Mouse (Mus musculus) T-helper 17 cell (primary cell): Measurements from ENCODE around the gene Tnnt2.

Source experiments
- in situ Hi-C, 2 experiments: fragments of 300-600 bp; cut with MboI, MseI; formaldehyde crosslinking; loops; 1 replicate in 1 of 2; 2 replicates in 1 of 2; pipeline ENCODE4 v1.15.1; 2025; ENCODE audit warnings: high pct_unique_total_duplicates in 2 of 2

Gene Tnnt2

GRCm38 (mm10) chr1:135855344-135855687, 19.2 kb downstream of the Tnnt2 start:
- in situ Hi-C loops, result no loop called here

DNA sequence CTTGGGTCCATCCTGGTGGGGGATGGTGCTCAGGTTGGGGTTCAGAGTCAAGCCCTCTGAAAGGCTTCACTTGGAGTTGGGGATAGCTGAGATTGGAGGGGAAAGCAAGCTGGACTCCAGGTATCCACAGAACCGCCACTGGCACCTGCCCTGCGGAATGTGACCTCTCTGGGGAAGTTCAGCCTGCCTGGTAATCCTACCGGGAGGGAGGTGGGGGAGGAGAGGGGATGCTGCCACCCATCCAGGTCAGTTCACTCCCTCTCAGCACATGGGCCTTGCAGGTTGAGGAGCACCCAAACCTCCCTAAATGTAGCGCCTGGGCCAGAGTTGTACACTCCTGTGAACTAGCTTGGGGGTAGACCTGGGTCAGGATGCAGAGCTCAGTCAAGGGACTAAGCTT, 19.9 kb downstream of the Tnnt2 start:
- in situ Hi-C loops, result no loop called here

DNA sequence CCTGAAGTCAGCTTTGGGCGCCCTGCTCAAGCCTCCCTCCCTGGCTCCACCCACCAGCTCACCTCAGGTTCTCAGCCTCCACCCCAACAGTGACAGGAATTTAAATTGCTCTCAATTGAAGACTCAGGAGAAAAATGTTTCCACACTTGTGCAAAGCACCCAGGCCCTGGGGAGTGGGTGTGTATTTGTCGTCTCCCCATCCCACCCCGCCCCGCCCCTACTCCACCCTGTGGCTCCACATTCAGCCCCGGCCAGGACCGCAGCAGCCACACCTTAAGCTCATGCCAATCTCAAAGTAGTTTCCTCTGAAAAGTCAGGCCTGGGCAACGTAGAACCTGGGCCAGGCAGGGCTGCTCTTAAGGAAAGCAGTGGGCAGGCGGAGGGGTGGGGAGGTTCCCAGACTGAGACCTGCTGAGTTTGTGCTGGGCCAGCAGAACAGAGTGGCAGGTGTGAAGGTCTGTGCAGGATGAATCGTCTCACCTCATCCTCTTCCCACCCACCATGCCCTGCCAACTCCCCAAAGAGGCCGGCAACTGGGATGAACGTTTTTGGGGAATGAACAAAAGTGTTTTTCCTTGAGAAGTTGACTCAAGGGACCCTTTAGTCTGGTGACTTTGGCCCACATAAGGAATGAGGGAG, 21.1 kb downstream of the Tnnt2 start:
- in situ Hi-C loops, result no loop called here

GRCm38 (mm10) chr1:135858533-135858932, 22.4 kb downstream of the Tnnt2 start:
- in situ Hi-C loops, result no loop called here

GRCm38 (mm10) chr1:135861091-135861490, 24.9 kb downstream of the Tnnt2 start:
- in situ Hi-C loops, result no loop called here

GRCm38 (mm10) chr1:135861980-135862552, 25.9 kb downstream of the Tnnt2 start:
- in situ Hi-C loops, result no loop called here

DNA sequence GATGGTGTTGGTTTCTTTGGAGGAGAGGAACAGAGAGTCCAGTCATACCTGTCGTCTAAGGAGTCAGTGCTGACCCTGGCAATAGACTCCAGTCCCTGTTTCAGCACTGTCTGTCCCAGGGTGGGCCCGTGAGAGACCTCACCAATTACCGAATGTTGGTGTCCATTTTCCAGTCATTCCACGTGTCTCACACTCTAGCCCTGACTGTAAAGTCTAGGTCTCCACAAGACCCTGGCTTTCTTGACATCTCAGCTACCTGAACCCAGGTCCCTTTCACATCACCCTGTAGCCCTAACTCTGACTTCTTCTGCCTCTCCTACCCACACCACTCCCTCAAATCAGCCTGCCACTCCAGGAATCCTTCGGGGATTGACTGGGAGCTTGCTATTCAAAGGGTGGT, 26.4 kb downstream of the Tnnt2 start:
- in situ Hi-C loops, result no loop called here

- in situ Hi-C loops, result no loop called here
Measured at GRCm38 (mm10) chr1:135863786-135864335, 27.7 kb downstream of the Tnnt2 start.

DNA sequence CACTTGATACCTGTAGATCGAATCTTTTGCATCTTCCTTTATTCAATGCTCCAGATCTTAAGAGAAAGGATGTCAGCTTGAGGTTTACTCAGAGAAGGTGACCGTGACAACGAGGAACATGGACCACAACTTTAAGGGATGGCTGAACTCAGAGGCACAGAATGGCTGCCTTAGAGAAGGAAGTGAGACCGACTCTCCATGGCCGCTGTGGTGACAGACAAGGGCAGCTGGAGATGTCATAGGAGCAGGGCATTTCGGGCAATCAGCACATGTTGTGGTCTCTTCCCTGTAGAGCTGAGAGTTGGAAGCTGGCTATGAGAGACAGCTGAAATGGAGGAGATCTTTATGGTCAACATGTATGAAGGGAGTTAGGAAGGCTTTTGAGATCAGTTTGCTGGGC, 28.7 kb downstream of the Tnnt2 start:
- in situ Hi-C loops, result loop anchor here (5.0 kb wide), 2 partner anchors 77 to 82 kb away; no protein-coding TSS in a partner anchor

DNA sequence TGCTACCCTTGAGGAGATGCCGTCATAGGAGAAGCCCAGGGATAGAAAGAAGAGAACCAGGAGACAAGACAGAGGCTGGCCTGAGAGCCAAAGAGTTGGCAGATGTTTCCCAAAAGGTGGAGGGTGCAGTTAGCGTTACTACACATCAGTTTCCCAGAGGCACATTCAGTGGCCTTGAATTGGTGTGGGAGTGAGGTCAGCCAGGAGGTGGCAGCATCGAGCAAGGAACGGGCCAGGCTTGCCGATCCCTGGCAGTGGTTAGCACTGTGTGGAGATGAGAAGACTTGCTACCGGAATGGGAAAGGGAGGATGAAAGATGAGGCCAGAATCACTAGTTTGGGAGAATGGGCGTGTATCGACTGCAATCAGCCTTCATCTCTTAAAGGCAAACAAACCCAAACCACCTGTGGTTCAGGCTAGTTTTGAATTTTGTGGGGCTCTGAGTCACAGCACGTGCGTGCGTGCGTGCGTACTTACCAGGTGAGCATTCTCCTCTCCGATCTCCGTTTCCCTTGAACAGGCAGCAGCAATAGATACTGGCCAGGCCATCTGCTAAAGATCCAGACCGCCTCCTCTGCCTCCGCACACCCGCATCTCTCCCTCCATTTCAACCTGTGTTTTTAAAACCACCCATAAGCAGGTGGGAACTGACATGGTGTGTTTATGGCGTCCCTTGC, 29.5 kb downstream of the Tnnt2 start:
- in situ Hi-C loops, result loop anchor here (5.0 kb wide), 2 partner anchors 77 to 82 kb away; no protein-coding TSS in a partner anchor

DNA sequence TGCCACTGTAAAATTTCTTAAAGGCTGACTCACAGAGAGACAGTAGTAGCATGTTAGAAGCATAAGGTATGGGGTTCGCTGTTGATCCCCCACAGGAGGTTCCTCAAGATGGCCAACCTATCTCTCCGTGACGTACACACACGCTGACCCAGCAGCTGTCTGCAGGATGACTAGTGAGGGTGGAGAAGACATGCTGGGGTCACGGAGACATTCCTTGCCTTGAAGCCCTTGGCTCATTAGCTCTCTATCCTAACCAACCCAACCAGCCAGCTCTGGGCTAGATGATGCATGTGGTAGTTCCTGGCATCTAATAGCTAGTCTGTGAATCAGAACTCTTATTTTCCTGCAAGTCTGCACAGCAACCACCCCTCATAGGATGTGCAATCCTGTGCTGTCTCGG, 32.4 kb downstream of the Tnnt2 start:
- in situ Hi-C loops, result loop anchor here (5.0 kb wide), 2 partner anchors 74 to 79 kb away; no protein-coding TSS in a partner anchor

GRCm38 (mm10) chr1:135872991-135873390, 36.8 kb downstream of the Tnnt2 start:
- in situ Hi-C loops, result no loop called here

DNA sequence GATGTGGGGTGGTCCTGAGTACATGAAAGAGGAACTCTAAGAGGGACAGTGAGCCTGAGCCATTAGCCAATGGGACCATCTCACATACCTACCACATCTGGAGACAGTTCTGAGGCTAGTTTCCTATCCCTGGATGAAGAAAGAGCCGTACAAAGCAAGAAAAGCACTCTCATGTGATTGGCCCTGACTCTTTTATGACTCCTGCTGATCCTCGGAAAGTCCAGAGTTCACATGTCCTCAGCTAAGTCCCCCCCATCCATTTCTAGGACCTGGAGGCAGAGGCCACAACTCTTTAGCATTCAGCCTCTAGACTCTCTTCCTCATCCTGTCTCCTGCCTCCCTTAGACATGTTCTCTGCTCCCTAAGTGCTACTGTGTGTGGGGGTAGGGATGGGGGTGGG, 41.1 kb downstream of the Tnnt2 start:
- in situ Hi-C loops, result no loop called here

- in situ Hi-C loops, result no loop called here
Measured at GRCm38 (mm10) chr1:135882385-135883109, 46.4 kb downstream of the Tnnt2 start.

DNA sequence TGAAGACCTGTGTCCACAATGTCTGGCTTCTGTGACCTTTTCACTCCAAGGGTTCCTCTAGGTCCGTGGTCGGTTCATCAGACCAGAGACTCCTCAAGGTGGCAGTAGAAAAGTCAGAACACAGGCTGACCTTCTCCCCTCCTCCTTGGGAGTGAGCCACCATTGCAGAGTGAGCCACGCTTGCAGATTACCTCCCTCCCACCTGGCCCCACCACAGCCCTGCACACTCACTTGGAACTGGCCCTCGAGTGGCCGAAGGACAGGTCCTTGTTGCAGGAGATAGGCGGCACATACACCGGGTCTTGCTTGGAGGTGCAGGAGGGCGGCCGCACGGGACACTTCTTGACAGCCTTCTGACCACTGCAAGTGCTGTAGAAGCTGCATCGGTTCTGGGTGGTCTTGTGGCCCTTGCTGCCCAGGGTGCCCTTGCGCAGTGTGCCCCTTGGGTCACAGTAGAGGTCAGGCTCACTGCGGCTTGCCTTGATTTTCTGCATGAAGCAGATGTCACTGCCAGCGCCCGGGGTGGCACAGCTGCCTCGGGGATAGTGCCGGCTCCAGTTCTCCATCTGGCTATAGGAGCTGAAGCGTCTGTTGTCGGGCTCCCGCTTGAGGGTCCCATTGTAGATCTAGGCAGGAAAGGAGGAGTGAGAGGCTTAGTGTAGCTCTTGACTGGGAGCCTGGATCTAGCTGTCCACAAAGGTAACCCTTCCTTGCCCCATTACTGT, 53.5 kb downstream of the Tnnt2 start:
- in situ Hi-C loops, result no loop called here

- in situ Hi-C loops, result no loop called here
Measured at GRCm38 (mm10) chr1:135891424-135892216, 55.5 kb downstream of the Tnnt2 start.

- in situ Hi-C loops, result no loop called here
Measured at GRCm38 (mm10) chr1:135892233-135892632, 56.1 kb downstream of the Tnnt2 start.

DNA sequence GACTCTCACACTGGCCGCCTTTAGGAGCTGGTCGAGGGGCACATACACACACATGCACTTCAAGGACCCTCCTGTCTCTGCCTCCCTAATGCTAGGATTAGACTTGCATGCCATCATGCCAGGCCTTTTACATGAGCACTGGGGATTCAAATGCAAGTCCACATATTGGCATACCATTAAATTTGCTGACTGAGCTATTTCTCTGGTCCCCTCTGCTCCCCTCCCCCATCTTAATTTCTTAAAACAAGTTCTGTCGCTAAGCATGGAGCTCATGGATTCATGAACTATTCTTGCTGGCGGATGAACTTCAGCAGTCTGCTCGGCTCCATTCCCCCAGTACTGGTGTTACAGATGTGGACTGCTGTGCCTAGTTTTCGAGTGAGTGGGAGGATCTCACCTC, 56.6 kb downstream of the Tnnt2 start:
- in situ Hi-C loops, result no loop called here

- in situ Hi-C loops, result no loop called here
Measured at GRCm38 (mm10) chr1:135893377-135893776, 57.2 kb downstream of the Tnnt2 start.

DNA sequence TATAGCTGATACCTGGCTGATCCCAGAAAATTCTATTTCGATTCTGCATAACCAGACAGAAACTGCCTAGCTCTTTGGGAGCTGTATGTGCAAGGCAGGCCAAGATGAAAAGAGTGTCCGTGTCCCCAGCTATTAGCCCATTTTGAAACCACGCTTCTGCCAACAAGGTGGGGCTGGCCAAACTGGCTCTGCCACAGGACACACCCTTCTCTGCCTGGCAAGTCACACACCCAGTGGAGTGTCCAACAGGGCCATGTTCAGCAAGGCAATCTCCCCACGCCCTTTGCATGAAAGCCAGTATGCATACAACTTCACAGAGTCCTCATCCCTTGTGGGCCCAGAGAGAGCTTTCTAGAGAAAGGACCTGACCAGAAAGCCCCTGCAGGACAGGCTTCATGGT, 59.2 kb downstream of the Tnnt2 start:
- in situ Hi-C loops, result no loop called here

DNA sequence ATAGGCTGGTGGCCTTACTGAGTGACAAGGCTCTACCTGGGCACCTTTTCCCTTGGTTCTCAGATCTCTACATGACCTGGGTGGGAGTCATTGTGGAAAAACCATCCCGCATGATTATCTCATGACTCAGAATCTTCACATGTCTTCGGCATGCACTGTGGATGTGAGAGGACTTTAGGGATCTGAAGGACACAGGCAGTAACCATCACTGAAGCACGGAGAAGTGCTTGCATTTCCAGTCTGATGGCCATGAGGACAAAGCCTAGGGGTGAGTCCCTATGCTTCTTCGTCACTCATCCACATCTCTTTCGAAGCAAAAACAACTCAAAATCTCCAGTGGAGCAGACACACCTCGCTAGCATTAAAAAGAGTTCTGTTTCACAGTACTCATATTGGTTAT, 63.1 kb downstream of the Tnnt2 start:
- in situ Hi-C loops, result no loop called here
